In the genomic region with DNA sequence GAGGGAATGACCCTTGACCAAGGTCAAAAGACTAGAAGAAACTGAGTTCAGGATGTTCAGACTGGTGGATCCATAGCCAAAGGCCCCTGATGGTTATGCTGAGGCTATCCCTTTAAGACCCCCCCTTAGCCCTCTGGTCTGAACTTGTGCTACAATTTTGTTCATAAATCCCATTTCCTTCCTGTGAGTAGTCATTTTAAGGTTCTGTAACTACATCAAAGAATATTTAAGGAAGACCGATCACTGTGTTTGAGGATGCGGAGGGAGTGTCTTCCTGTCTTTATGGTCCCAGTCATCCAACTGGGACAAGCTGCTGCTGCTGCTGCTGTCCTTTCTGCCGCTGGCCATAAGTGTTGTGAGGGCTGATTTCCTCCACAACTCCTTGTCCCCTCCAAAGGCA, we compare ENCODE assay signal across 25 mouse cellular contexts. TPM values are rescaled to one million over a fixed set of nuclear protein-coding genes. Genes with fewer than 3 reads are reported as not detected.
DNase-seq lines count a peak whose midpoint lies in the region; ATAC-seq and TF ChIP-seq lines count a peak whose summit lies in the region.
"Had no signal": no experiment of that assay in that cellular context is flagged by ENCODE, and none has a peak within 500 bp of the region (broad histone marks: within the 10 kb centered on the region; RNA-seq: fewer than 3 reads in every experiment).

No protein-coding gene starts in this region.

- 86% methylated on average over 3 of the region's 3 CpGs for WGBS in hindbrain, postnatal 0 days
- WGBS in hindbrain, embryonic 12.5 days, result 90% methylated on average over 3 of the region's 3 CpGs
- WGBS in lung, embryonic 16.5 days, result 58% methylated on average over 3 of the region's 3 CpGs

- no peaks in the 10 kb centered on the region for H3K27me3 ChIP-seq in hindbrain, postnatal 0 days (ENCODE audit: insufficient read depth, low read length)
- peaks cover 4% of the 10 kb centered on the region for H3K27me3 ChIP-seq in hindbrain, embryonic 12.5 days
- H3K27me3 ChIP-seq in lung, embryonic 16.5 days (ENCODE audit: control insufficient read depth, insufficient read depth, low read depth, low read length), result peaks cover 16% of the 10 kb centered on the region

- 0 out of 2 replicates have a peak overlapping the region, but pooled peaks have one; percentile 11 for H3K27ac ChIP-seq in hindbrain, postnatal 0 days
- H3K27ac ChIP-seq in hindbrain, embryonic 12.5 days, result no peak overlapping the region
- 0 out of 2 replicates have a peak overlapping the region, but pooled peaks have one; percentile 12 for H3K27ac ChIP-seq in lung, embryonic 16.5 days (ENCODE audit: low read length)
- H3K27ac ChIP-seq: embryonic facial prominence, embryonic 15.5 days; gastrocnemius, adult 2 months; intestine, embryonic 15.5 days; liver, embryonic 15.5 days had no signal

- H3K4me1 ChIP-seq in hindbrain, postnatal 0 days (ENCODE audit: insufficient read depth, low read length), result 0 out of 2 replicates have a peak, but pooled peaks cover 9% of the 10 kb centered on the region
- H3K4me1 ChIP-seq in hindbrain, embryonic 12.5 days, result peaks cover 15% of the 10 kb centered on the region
- H3K4me1 ChIP-seq in lung, embryonic 16.5 days (replicated peaks; ENCODE audit: control insufficient read depth, insufficient read depth, low read length), result peaks cover 11% of the 10 kb centered on the region; the same call in 1 of the 2 replicates

- peak overlapping the region; percentile 5; the same call in 1 of the 2 replicates for H3K4me2 ChIP-seq in hindbrain, postnatal 0 days (ENCODE audit: low read depth, low read length)
- H3K4me2 ChIP-seq in hindbrain, embryonic 12.5 days (replicated peaks), result no peak overlapping the region
- peak overlapping the region; percentile 4; the same call in 1 of the 2 replicates for H3K4me2 ChIP-seq in lung, embryonic 16.5 days (ENCODE audit: low read depth, low read length)
- H3K4me2 ChIP-seq: embryonic facial prominence, embryonic 15.5 days; intestine, embryonic 15.5 days; liver, embryonic 15.5 days had no signal

- no peaks in the 10 kb centered on the region for H3K9me3 ChIP-seq in hindbrain, postnatal 0 days (ENCODE audit: low read length)
- no peaks in the 10 kb centered on the region for H3K9me3 ChIP-seq in hindbrain, embryonic 12.5 days (replicated peaks)
- H3K9me3 ChIP-seq in lung, embryonic 16.5 days (ENCODE audit: control insufficient read depth, low read length), result no peaks in the 10 kb centered on the region
- H3K9me3 ChIP-seq: embryonic facial prominence, embryonic 15.5 days; intestine, embryonic 15.5 days; liver, embryonic 15.5 days had no signal

- no peak overlapping the region for H3K9ac ChIP-seq in hindbrain, postnatal 0 days (replicated peaks; ENCODE audit: low read length)
- H3K9ac ChIP-seq in hindbrain, embryonic 12.5 days, result no peak overlapping the region
- H3K9ac ChIP-seq in lung, embryonic 16.5 days (ENCODE audit: low read length), result no peak overlapping the region
- H3K9ac ChIP-seq: embryonic facial prominence, embryonic 15.5 days; intestine, embryonic 15.5 days; liver, embryonic 15.5 days had no signal

- H3K4me3 ChIP-seq in hindbrain, postnatal 0 days (ENCODE audit: low read length), result no peak overlapping the region
- no peak overlapping the region for H3K4me3 ChIP-seq in hindbrain, embryonic 12.5 days
- no peak overlapping the region for H3K4me3 ChIP-seq in lung, embryonic 16.5 days (ENCODE audit: low read length)
- H3K4me3 ChIP-seq: embryonic facial prominence, embryonic 15.5 days; gastrocnemius, adult 2 months; intestine, embryonic 15.5 days; liver, embryonic 15.5 days had no signal

- no peak for TF ChIP-seq CTCF in hindbrain, postnatal 0 days (IDR thresholded peaks at IDR 0.05; ENCODE audit: low read depth)

- H3K36me3 ChIP-seq in hindbrain, postnatal 0 days (ENCODE audit: insufficient read depth, low read length), result no peaks in the 10 kb centered on the region
- no peaks in the 10 kb centered on the region for H3K36me3 ChIP-seq in hindbrain, embryonic 12.5 days
- H3K36me3 ChIP-seq in lung, embryonic 16.5 days (ENCODE audit: control insufficient read depth, insufficient read depth, low read length), result no peaks in the 10 kb centered on the region
- H3K36me3 ChIP-seq: embryonic facial prominence, embryonic 15.5 days; G1E; intestine, embryonic 15.5 days; liver, embryonic 15.5 days had no signal

- no peak for DNase-seq in hindbrain, postnatal 0 days (ENCODE audit: low spot score)
- DNase-seq in lung, postnatal 14 days, result no peak
- peak; percentile 17 for DNase-seq in testis, postnatal 10 days (ENCODE audit: low spot score)
- DNase-seq in testis, postnatal 14 days (ENCODE audit: low spot score), result no peak
- no peak for DNase-seq in spleen, adult 12 weeks (ENCODE audit: low spot score)
- DNase-seq: adrenal gland, adult 2 months; B cell, adult 2 months; cerebellum, adult 11 months; cerebellum, adult 9-11 months; gastrocnemius, adult 2 months; heart, postnatal 4 days; kidney, adult 9 months; left cerebral cortex, postnatal 4 days; liver; retina, postnatal 1 day; right cerebral cortex, postnatal 25 days; thymus, adult 18-20 months had no signal

- ATAC-seq in hindbrain, postnatal 0 days, result no peak
- ATAC-seq in hindbrain, embryonic 12.5 days (ENCODE audit: low FRiP score), result no peak
- no peak for ATAC-seq in lung, embryonic 16.5 days (ENCODE audit: low read depth)
- ATAC-seq: forebrain, embryonic 14.5 days; intestine, embryonic 15.5 days; Patski had no signal

RNA-seq across cellular contexts. Expression of gene Reep1, which starts 3.0 kb away (rescaled TPM):
- total RNA-seq in hindbrain, postnatal 0 days (2014; rRNA removed), result 319 and 369 TPM in 2 replicates
- polyA plus RNA-seq in hindbrain, postnatal 0 days (2015; fragmentation: Nextera tagmentation; extraction: Ambion mirVana), result 188 and 213 TPM in 2 replicates
- polyA plus RNA-seq in hindbrain, embryonic 12.5 days (2016; fragmentation: Nextera tagmentation; extraction: Ambion mirVana), result 122 and 126 TPM in 2 replicates
- polyA plus RNA-seq in lung, embryonic 16.5 days (2015; fragmentation: Nextera tagmentation; extraction: Ambion mirVana), result 16.8 and 17.3 TPM in 2 replicates
- polyA plus RNA-seq: G1E had no signal
